Mouse (Mus musculus) monocyte, adult 5-6 weeks (primary cell): ENCODE results near the gene Slc36a1. TPM values are rescaled to one million over a fixed set of nuclear protein-coding genes. Genes with fewer than 3 reads are reported as not detected.

Source experiments
- ATAC-seq: fragments of 153-309, 156-312 bp; replicated peaks from 2 replicates; pipeline ENCODE4 v1.8.0; 2017; ENCODE audit warnings: mild to moderate bottlenecking; ENCODE audit not compliant: low TSS enrichment, insufficient number of reproducible peaks, severe bottlenecking, poor library complexity, low FRiP score
- total RNA-seq: library from RNA; stranded (forward); fragments of 200-1000, 200-491, 200-594 nt; gene quantifications from 3 replicates; pipeline ENCODE4 v1.2.3, GENCODE M21; 2017

Gene Slc36a1
- total RNA-seq, 1 experiment from 2014 or later: 8.1 TPM

DNA sequence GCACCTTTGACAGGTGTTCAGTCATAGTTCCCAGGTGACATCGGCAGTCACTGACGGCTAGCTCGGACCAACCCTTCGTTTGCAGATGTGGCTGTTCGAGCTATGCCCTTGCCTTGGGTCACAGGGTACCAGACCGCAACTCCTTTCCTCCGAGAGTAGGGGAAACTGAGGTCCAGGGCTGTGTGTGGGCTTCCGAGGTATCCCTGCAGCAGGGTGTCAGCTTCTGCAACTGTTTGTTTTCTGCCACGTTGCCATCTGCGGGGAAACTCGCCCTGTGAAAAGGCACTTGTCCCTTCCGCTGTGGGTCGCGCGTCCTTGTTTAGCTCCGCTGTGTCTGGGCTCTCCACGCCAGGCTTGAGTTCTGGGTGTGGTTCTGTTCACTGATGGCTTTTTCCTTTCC is 452 bp downstream of the Slc36a1 start:
- 0 out of 2 replicates have a peak, but pooled peaks have one; percentile 8 for ATAC-seq

DNA sequence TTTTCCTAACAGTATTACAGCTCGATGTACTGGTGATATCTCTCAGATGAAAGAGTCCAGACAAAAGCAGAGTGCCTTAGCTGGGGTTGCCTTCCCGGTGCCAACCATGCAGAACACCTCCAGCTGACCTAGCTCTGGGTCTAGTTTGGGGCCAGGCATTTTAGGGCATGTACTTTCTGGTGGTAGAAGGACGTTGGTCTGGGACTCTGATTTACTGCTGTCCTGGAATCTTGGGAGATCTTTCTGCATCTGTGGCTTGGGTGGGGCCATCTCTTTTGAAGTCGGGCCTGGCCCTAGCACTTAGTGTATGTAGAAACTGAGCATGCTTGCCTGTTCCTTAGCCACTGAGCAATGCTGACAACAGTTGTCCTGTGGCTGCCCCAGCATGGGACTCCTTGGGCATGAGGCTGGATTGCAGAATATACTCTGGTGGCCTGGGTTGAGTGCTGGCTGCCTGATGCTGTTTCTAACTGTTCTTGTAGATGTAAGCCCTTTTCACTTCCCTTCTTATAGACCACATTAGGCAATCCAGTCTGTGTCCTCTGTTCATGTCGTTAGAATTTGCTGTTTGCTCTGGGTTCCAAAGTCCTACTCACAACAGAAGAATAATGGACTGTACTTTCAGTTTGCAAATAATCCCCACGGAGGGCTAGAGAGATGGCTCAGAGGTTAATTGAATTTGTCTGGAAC is 4.0 kb downstream of the Slc36a1 start:
- peak; percentile 58 for ATAC-seq

DNA sequence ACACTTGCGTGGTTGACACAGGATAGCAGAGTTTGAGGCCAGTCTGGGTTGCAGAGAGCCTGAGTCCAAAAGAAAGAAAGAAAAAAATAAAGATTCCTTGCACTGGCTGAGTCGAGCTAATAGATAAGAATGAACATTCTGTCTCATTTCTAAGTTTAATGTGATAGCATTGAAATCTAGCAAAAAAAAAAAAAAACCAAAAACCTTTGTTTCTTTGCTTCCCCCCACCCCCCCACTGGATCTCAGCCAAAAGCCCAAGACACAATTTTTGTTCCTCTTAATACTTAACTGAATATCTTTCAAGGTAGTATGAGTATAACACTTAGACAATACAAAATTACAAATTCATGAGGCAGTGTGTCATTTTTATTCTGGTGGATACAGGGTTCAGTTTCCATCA is 4.9 kb downstream of the Slc36a1 start:
- no peak for ATAC-seq

DNA sequence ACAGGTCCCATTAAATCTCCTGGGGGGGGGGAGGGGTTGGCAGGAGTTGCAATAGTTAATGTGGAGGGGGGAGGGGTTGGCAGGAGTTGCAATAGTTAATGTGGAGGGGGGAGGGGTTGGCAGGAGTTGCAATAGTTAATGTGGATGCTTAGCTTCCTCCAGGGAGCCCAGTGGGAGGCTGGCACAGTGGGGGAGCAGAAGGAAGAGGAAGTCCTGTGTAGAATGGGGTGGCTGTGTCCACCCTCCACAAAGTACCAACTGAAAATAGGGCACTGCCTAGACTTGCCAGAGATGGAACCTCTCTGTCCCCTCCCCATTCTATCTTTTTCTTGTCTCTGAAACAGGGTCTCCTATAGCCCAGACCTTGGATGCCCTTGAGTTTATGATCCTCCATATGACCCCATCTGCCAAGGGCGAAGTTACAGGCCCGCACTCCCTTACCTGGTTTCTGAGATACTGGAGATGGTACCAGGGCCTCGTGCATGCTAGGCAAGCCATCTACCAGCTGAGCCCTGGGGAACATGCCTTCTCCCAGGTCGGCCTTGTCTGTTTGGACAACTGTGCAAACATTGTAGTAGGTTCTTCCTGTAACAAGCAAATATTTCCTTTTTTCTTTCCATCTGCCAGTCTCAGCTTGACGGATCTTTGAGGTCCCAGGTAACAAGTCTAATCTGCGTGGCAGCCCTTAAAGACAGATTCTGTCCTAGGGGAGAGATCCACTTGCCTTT is 5.6 kb downstream of the Slc36a1 start:
- ATAC-seq: peak; percentile 44; the same call in 1 of the 2 replicates

DNA sequence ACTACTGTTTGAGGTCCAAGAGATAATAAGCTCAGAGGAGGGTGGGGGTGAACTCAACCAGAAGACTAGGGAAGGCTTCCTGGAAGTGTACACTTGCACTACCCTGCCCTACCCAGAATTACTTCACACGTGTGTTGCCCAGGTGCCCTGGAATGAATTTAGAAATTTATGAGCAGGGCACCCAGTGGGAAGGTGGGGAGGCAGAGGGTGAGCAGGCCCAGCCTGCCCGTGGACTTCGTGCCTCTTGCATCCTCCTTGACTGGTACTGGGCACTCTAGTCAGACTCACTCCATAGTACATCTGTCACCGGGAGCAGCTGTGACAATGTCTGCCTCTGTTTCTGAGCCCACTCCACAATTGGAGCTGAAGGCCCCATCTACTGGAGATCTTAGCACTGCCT is 9.4 kb downstream of the Slc36a1 start:
- ATAC-seq: no peak

DNA sequence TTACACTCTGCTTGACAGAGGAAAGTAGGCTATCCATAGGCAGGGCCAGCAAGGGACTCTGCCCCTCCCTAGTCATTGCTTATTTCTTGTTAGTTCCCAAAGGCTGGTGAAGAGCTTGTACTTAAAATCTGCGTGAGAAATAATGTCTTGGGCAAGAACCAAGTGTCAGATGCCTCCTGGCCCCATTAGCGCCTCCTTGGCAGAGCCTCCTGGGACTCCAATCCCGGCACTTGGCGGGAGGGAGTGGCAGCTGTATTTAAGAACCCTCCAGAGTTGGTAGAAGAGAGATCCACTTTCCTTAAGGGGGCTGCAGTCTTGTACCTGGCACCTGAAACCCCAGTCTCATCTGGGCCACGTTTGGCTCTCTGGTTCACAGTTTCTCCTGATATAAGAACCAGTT is 10.0 kb downstream of the Slc36a1 start:
- ATAC-seq: no peak

DNA sequence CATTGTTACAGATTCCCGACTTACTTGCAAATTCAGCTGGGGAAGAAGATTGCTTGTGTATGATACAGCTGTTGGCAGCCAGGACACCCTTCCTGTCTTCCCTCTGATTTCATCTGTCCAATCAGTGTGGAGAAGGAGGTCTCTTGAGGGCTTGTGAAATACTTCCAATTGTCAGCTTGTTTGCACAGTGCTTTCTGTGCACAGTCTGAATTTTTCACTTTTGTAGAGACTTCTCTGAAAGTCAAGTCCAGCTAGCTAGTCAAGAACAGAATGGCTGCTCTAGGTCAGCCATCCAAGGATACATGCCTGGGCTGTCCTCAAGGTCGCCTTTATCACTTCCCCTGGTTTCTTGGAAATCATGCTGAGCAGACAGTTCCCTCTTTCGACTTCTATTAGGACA is 10.8 kb downstream of the Slc36a1 start:
- no peak for ATAC-seq

DNA sequence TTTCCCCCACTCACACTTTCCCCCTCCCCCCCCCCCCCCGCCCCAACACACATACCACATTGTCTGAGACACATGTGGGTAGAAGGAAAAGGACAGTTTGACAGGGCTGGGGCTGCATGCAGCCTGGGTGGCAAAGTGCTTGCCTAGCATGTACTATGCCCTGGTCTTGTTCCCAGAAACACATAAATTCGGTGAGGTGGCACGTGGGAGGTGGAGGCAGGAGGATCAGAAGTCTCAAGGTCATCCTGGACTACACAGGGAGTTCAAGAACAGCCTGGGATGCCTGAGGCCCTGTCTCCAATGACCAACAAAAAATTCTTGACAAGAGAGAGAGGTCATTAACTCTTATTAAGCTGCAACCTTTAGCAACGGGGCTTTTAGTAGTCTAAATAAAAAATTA is 11.9 kb downstream of the Slc36a1 start:
- ATAC-seq: no peak

DNA sequence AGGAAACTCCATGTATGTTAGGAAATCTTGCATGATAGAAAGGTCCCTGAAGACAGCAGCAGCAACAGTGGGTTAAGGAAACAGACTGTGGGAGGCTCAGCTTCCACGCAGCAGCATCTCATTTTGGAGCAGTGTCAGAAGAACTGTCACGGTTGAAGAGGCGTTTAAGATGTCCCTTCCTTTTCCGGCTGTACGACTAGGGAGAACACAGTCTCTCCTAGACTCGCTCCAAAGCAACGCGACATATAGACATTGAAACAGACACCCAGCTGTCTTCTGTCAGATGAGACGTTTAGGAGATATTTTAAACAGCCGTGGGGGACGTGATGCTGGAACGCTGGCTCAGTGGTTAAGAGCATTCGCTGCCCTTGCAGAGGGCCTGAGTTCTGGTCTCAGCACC is 12.7 kb downstream of the Slc36a1 start:
- ATAC-seq: no peak

DNA sequence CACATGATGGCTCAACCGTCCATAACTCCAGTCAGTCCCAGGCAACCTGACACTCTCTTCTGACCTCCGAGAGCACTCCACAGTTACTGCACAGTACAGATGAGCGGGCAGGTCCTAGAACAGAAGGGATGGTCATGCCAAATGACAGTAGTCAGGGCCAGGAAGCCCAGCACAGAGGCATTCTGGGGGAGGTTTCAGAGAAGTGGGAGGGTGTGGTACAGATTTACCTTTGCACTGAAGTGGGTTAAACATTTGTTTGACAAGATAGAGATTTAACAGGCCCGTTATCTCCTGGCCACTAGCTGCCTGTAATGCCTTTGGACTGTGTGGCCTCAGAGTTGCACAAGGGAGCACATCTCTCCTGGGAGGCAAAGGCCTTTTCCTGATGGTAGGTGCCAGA is 13.3 kb downstream of the Slc36a1 start:
- no peak for ATAC-seq

DNA sequence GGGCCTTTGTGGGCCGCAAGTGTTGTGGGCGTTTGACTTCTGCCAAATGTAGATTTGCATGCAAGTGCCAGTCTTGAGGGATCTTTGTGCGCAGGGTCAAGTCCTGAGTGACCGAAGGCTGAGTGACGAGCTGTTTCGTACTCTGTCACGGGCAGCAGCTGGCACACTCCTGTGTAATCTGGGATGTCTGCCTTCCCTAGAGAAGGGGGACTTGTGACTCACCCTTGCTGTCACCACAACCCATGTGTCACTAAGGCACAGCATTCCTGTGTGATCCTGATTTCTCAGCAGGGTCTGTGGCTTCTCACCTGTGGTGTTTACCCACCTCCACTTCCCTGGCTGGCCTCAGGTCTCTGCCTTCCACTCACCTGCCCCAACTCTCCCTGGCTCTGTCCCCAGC is 13.7 kb downstream of the Slc36a1 start:
- ATAC-seq: no peak

DNA sequence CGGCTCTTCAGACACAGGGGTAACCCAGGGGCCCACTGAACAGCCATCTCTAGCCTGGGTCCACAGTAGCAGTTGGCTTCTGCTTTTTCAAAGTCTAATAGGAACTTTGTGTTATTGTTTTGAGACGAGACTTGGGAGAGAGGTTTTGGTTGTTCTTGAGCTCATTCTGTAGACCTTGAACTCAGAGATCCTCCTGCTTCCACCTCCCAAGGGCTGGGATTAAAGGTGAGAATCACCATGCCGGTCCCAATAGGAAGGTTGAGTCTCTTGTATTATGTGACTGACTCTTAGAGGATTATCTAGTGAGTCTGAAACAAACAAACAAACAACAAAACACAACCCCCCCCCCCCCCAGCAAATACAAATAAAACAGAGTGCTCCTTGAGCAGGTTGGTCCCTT is 14.3 kb downstream of the Slc36a1 start:
- no peak for ATAC-seq

DNA sequence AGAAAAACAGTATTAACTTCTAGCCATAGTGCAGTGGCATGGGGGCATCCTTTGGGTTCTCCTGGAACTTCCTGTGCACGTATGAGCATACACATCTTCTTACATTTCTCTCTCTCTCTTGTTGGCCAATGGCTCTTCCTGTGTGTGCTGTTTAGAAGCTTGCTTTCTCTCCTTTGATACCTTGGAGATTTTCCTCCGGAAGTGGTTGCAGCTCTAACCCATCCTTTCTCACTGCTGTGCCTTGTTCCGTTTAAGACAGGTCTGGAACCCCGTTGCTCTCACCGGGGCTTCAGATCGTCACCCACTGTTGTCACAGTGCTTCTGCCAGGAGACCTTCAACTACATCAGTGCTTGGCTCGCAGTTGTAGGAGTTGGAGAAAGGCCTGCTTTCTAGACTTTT is 17.2 kb downstream of the Slc36a1 start:
- ATAC-seq: no peak

DNA sequence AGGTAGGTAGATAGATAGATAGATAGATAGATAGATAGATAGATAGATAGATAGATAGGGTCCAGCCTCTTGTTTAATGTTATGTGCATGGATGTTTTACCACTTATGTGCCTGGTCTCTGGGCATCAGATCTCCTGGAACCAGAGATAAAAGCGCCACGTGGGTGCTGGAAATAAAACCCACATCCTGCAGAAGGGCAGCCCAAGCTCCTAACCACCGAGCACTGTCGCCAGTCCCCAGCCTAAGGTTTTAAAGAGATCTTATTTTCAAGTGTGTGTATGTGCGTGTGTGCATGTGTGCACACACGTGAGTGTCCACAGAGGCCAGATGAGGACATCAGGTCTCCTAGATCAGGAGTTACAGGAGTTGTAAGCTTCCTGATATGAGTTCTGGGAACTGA is 26.9 kb downstream of the Slc36a1 start:
- ATAC-seq: no peak

DNA sequence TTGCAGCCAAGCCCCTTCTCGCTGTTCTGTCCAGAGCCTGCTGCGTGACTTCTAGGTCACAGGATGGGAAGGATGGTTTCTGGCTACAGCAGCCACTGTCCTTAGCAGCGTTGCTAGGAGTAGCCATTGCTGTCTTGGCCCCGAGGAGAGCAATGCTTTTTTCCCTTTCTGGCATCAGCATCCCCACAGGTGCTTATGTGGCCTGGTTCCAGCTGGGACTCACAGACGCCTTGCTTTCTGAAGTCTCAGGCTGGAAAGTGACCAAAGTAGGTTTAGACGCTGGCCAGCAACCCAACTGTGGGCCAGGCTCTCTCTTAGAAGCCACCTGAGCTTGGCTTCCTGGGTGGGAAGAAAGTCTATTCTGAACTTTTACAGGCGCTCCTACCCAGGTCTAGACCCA is 30.1 kb downstream of the Slc36a1 start:
- ATAC-seq: no peak

DNA sequence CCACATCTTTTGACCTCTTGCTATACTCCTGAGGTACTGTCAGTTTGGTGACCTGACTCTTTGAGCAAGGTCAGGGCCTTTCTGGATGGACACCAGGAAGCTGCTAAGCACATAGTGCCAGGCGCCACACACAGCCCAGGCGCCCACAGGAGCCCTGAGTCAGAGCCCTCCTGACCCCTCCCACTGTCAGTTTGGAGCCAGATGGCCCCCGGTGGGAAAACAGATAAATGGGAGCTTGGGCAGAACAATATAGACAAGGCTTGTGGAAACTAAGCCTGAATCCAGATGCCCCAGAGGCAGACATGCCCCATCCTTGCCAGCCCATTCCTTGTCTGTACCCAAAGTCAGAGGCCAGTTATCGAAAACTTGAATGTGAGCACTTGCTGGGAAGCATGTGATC is 30.6 kb downstream of the Slc36a1 start:
- no peak for ATAC-seq

DNA sequence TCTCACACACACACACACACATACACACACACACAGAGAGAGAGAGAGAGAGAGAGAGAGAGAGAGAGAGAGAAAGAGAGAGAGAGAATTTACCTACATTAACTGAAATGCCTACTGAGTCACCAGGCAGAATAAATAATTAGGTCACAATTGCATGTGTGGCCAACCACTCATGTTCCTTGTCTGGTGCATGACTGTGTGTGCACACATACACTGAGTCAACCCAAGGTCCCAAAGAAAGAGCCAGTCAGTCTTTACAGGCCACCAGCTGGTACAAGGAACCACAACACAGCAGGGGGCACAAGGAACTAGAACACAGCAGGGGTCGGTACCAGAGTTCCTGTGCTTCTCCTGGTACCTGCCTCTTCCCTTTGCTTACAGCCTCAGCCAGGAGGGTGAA is 32.7 kb downstream of the Slc36a1 start:
- no peak for ATAC-seq

DNA sequence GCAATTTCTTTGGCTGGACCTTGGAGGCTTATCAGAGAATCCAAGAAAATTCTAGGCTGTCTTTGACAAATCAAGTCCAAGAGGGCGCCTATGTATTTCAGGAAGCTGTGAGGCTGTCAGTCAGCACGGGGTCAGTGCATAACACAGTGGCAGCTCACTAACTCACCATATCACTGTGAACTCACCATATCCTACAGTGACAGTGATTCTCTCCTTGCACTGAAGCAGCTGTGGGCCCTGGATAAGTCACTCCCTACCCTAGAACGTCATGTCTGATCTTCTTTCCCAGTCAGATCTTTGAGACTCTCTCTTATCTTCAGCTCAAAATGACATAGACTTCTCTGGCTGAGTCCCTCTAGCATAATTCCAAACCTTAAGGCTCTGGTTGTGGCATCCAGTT is 35.3 kb downstream of the Slc36a1 start:
- ATAC-seq: no peak

DNA sequence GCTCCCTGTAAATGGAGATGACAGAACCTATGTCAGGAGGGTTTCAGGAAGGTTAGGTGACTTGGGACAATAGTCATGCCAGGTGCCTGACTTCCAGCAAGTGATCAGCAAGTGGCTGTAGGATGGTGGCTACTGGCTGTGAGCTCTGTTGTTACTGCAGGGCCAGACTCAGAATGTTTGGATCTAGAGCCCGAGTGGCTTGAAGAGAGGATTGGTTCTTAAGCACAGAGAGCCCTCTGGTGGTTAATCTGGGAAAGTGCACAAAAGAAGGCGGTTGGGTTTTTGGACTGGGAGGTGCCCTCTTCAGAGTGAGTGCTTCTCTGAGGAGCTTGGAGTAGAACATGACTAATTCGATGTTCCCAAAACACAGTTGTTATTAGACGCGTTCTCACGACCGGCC is 36.4 kb downstream of the Slc36a1 start:
- peak; percentile 80 for ATAC-seq

DNA sequence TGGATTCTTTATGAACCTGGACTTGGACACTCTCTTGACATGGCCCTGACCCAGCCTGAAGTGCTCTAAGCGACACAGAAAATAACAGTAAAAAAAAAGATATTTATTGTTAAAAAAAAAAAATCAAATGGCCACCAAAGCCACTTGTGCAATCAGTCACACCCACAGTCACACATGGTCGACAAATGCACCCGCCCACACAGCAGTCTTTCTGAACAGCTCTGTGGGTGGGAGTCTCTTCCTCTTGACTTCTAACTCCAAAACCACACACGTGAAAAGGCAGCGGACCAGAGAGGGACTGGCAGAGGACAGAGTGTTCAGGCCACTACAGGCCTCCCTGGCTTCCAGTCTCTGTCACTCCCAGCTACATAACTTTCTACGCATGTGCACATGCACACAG is 46.4 kb downstream of the Slc36a1 start:
- no peak for ATAC-seq
